Mouse (Mus musculus) lung, embryonic 16.5 days (tissue): ENCODE data around the gene Hhipl2. TPM values are rescaled to one million over a fixed set of nuclear protein-coding genes. Genes with fewer than 3 reads are reported as not detected.

ENCODE experiments used
- ATAC-seq: fragments of 200-750 bp; cut with Nextera tagmentation; 2 replicates; pipeline ENCODE4 v1.8.0; 2017; ENCODE audit warnings: low read depth, mild to moderate bottlenecking, moderate library complexity
- H3K27ac ChIP-seq: fragments of 300-500 bp; sonication (generic); 2 replicates; pipeline ENCODE4 v1.5.1; 2014; ENCODE audit warnings: mild to moderate bottlenecking, control low read depth, low read length
- H3K27me3 ChIP-seq: fragments of 300-500 bp; sonication (generic); 2 replicates; pipeline ENCODE4 v1.6.1; 2014; ENCODE audit warnings: low read depth, low read length, mixed read lengths; ENCODE audit not compliant: control insufficient read depth, insufficient read depth
- H3K36me3 ChIP-seq: fragments of 300-500 bp; sonication (generic); 2 replicates; pipeline ENCODE4 v1.6.1; 2014; ENCODE audit warnings: low read length; ENCODE audit not compliant: control insufficient read depth, insufficient read depth
- H3K4me1 ChIP-seq: fragments of 300-500 bp; sonication (generic); replicated peaks from 2 replicates; pipeline ENCODE4 v1.6.1; 2014; ENCODE audit warnings: low read length, mixed read lengths; ENCODE audit not compliant: control insufficient read depth, insufficient read depth
- H3K4me2 ChIP-seq: fragments of 300-500 bp; sonication (generic); 2 replicates; pipeline ENCODE4 v1.6.1; 2014; ENCODE audit warnings: low read depth, low read length, control low read depth
- H3K4me3 ChIP-seq: fragments of 300-500 bp; sonication (generic); 2 replicates; pipeline ENCODE4 v1.5.1; 2014; ENCODE audit warnings: mild to moderate bottlenecking, low read length, control low read depth
- H3K9ac ChIP-seq: fragments of 300-500 bp; sonication (generic); 2 replicates; pipeline ENCODE4 v1.6.1; 2014; ENCODE audit warnings: low read length, control low read depth
- H3K9me3 ChIP-seq: fragments of 300-500 bp; sonication (generic); 2 replicates; pipeline ENCODE4 v1.6.1; 2016; ENCODE audit warnings: low read length; ENCODE audit not compliant: control insufficient read depth
- WGBS: fragments of 180-500 bp; shearing (Covaris S2); extraction: QIAGEN DNeasy Blood & Tissue Kit; methylation state at CpG from one replicate; pipeline ENCODE4 v1.1.7; 2014; 5-methylcytosine and 5-hydroxymethylcytosine counted together
- polyA plus RNA-seq: library from polyadenylated mRNA; unstranded; fragments of >200 nt; fragmentation: Nextera tagmentation; extraction: Ambion mirVana; gene quantifications from 2 replicates; pipeline ENCODE4 v1.2.1, GENCODE M21; 2015

Gene Hhipl2
- polyA plus RNA-seq, 1 experiment from 2014 or later = not detected

DNA sequence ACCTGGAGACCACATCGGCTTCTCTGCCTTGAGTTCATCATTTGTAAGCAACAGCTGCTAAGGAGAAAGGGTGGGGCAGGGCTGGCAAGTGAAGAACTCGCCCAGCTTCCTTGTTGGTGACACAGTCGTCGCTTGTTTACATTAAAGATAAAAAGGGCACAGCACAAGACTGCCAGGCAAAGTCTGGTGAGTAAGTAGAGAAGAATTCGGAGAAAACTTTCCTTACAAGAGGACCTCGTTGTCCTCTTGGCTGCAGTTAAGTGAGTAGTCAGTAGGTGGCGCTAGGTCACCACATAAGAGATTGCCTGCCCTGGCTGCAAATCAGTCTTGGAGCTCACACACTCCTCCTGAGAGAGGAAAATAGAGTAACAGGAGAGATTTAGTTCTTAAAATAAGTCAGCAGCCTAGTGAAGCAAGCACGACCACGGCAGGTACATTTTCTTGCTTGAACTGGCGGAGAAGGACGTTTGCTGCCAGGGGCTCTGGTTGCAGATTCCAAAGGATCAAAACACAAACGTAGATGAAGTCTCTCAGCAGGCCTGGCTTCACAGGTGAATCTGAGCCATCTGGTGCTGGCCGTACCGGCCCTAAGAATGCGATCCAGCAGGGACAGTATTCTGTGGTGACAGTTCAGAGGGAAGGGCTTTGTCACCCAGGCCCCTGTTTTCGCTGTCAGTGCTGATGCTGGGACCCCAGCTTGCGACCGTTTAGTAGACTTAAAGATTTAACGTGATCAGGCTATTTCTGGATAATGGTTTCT lies 24.2 kb downstream of the Hhipl2 start:
- Histone ChIP-seq H3K9me3 (peaks cover 6% of the 10 kb centered on the region), H3K36me3 (no peaks in the 10 kb centered on the region), H3K9ac (no peak overlapping the region; the same call in 1 of the 2 replicates), H3K27me3 (no peaks in the 10 kb centered on the region), H3K4me2 (no peak overlapping the region), H3K4me1 (no peaks in the 10 kb centered on the region; the same call in 1 of the 2 replicates), H3K4me3 (no peak overlapping the region), H3K27ac (no peak overlapping the region)
- 22% methylated on average over 19 of the region's 19 CpGs for WGBS
- ATAC-seq = peak; percentile 67

DNA sequence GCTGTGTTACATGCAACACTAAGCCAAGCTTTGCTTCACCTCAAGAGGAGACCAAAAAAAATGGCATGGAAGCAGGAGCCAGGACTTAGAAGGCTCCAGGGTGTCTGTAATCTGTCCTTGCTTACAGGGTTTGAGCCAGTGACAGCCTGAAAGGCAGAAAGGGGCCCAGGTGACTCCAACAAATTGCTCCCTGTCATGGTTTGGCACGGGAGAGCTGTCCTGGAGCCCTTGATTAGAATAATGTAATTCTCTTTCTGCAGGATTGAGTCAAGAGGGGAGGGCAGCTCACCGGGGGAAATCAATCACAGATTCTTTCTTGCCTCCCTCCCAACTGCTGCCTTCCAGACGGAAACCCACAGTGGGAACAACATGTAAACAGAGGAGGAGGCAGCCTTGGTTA lies 35.1 kb downstream of the Hhipl2 start:
- WGBS = 29% methylated on average over 3 of the region's 3 CpGs

More for the DNA sequence above, 35.1 kb downstream of the Hhipl2 start:
- Histone ChIP-seq H3K27me3 (no peaks in the 10 kb centered on the region), H3K4me2 (no peak overlapping the region), H3K36me3 (no peaks in the 10 kb centered on the region), H3K4me1 (no peaks in the 10 kb centered on the region), H3K9me3 (peaks cover 2% of the 10 kb centered on the region; the same call in 1 of the 2 replicates), H3K9ac (no peak overlapping the region), H3K4me3 (no peak overlapping the region), H3K27ac (no peak overlapping the region)
- ATAC-seq = no peak

Other genes with a start within 250 kb of the Hhipl2 start
- gene Disp1, start 196.7 kb upstream of the Hhipl2 start, polyA plus RNA-seq = 7.8 and 8.9 TPM in 2 replicates
- 34.3 and 40.2 TPM in 2 replicates for gene Aida, start 121.6 kb upstream of the Hhipl2 start, polyA plus RNA-seq
- gene Brox, start 120.9 kb upstream of the Hhipl2 start, polyA plus RNA-seq = 44.2 and 44.9 TPM in 2 replicates
- gene Mia3, start 48.7 kb upstream of the Hhipl2 start, polyA plus RNA-seq = 86.4 and 87.9 TPM in 2 replicates
- gene Taf1a, start 29.2 kb upstream of the Hhipl2 start, polyA plus RNA-seq = 20.6 and 21.5 TPM in 2 replicates